Mouse (Mus musculus) hindbrain, embryonic 13.5 days (tissue): ENCODE data around the gene Eif5. TPM values are rescaled to one million over a fixed set of nuclear protein-coding genes. Genes with fewer than 3 reads are reported as not detected.

Experiments used
- ATAC-seq: fragments of 200-750 bp; cut with Nextera tagmentation; 2 replicates; pipeline ENCODE4 v1.8.0; 2017; ENCODE audit warnings: moderate TSS enrichment; ENCODE audit not compliant: low FRiP score
- H3K27ac ChIP-seq: fragments of 300-500 bp; sonication (generic); 2 replicates; pipeline ENCODE4 v1.5.1; 2015; ENCODE audit warnings: inconsistent platforms, mild to moderate bottlenecking, moderate library complexity
- H3K27me3 ChIP-seq: fragments of 300-500 bp; sonication (generic); 2 replicates; pipeline ENCODE4 v1.6.1; 2015; ENCODE audit warnings: mild to moderate bottlenecking, inconsistent platforms
- H3K36me3 ChIP-seq: fragments of 300-500 bp; sonication (generic); 2 replicates; pipeline ENCODE4 v1.6.1; 2015; ENCODE audit warnings: mild to moderate bottlenecking, inconsistent platforms
- H3K4me1 ChIP-seq: fragments of 300-500 bp; sonication (generic); replicated peaks from 2 replicates; pipeline ENCODE4 v1.6.1; 2015; ENCODE audit warnings: inconsistent platforms
- H3K4me2 ChIP-seq: fragments of 300-500 bp; sonication (generic); 2 replicates; pipeline ENCODE4 v1.6.1; 2015; ENCODE audit warnings: inconsistent platforms, mild to moderate bottlenecking, moderate library complexity
- H3K4me3 ChIP-seq: fragments of 300-500 bp; sonication (generic); 2 replicates; pipeline ENCODE4 v1.5.1; 2015; ENCODE audit warnings: mild to moderate bottlenecking, inconsistent platforms
- H3K9ac ChIP-seq: fragments of 300-500 bp; sonication (generic); 2 replicates; pipeline ENCODE4 v1.6.1; 2015; ENCODE audit warnings: mild to moderate bottlenecking, inconsistent platforms
- H3K9me3 ChIP-seq: fragments of 300-500 bp; sonication (generic); 2 replicates; pipeline ENCODE4 v1.6.1; 2016; ENCODE audit warnings: inconsistent platforms
- WGBS: fragments of 180-500 bp; shearing (Covaris S2); methylation state at CpG from one replicate; pipeline ENCODE4 v1.1.7; 2015; 5-methylcytosine and 5-hydroxymethylcytosine counted together
- polyA plus RNA-seq: library from polyadenylated mRNA; unstranded; fragments of >200 nt; fragmentation: Nextera tagmentation; extraction: Ambion mirVana; gene quantifications from 2 replicates; pipeline ENCODE4 v1.2.1, GENCODE M21; 2015

Gene Eif5
- polyA plus RNA-seq, 1 experiment from 2014 or later = 630 TPM

DNA sequence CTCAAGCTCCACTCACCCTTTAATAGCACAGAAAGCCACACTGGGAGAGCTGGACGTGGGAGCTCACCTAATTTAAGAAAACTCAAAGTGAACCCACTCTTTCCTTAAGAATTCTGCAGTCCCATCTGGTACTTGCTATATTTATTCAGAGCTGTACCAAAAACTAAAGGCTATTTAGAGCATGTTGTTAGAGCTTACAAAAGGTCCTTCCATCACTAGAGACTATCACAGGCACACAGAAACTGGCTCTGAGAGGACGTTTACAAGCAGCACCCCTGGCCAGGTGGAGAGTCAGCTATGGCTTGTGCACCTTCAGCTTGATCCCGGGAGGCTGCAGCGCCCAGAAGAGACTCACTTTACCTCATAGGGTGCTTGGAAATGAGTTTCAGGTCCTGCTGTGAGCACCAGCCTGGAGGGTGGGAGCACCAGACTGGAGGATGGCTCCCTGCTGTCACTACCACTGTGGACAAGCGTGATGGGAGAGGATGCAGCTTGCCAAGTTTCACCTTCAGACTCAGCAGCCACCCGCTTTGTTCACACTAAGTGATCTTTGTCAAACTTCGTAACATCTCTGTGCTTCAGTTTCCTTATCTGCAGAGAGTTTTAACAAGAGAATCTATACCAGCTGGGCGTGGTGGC, 10.1 kb upstream of the Eif5 start:
- Histone ChIP-seq H3K4me1 (no peaks in the 10 kb centered on the region), H3K4me2 (no peak overlapping the region), H3K9ac (no peak overlapping the region), H3K9me3 (no peaks in the 10 kb centered on the region), H3K27me3 (0 out of 2 replicates have a peak, but pooled peaks cover 2% of the 10 kb centered on the region), H3K36me3 (no peaks in the 10 kb centered on the region), H3K4me3 (no peak overlapping the region), H3K27ac (no peak overlapping the region)
- ATAC-seq = no peak
- WGBS = 66% methylated on average over 8 of the region's 8 CpGs

DNA sequence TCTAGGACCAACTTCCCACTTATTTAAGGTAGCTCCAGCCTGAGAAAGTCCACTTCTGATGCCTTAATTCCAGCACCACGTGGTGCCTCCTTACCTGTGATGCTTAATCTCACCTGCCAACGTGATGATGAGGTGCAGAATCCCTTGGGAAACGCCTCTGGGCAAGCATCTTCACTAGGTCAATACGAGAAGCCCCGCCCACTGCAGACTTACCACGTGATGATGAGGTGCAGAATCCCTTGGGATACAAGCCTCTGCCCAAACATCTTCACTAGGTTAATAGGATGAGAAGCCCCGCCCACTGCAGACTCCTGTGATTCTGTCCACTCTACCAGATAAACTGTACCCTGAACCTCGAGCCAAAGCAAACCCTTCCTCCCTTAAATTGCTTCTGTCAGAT, 8.6 kb upstream of the Eif5 start:
- no peak for ATAC-seq
- Histone ChIP-seq H3K27ac (no peak overlapping the region), H3K9me3 (no peaks in the 10 kb centered on the region), H3K27me3 (0 out of 2 replicates have a peak, but pooled peaks cover 2% of the 10 kb centered on the region), H3K4me2 (no peak overlapping the region), H3K36me3 (no peaks in the 10 kb centered on the region), H3K4me1 (no peaks in the 10 kb centered on the region), H3K9ac (no peak overlapping the region), H3K4me3 (no peak overlapping the region)
- 26% methylated on average over 8 of the region's 8 CpGs for WGBS

DNA sequence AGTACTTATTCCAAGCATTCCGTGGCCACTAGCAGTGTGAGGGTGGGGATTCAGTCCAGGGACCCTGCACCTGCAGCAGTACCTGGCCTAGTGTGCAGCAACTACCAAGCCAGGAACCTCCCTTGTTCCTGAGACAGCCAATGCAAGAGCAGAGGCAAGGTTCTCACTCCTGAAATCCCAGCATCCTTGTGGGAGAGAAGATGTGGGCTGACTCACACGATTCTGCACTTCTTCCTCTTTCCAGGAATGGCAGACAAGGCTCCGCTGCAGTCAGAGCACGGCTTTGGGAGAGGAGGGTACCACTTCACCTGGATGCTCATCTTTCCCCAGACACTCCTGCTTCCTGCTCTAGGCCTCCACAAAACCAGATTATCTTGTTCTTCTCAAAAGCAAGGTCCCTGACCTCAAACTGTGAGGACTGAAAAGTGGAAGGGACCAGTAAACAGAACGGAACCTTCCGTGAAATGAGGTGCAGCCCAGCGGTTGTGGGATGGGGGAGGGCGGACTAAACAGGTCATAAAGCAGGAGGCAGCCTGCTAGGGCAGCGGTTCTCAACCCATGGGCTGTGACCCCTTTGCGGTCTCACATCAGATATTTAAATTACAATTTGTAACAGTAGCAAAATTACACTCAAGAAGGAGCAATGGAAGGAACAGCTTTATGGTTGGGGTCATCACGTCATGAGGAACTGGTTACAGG, 4.6 kb upstream of the Eif5 start:
- Histone ChIP-seq H3K4me3 (no peak overlapping the region), H3K9me3 (no peaks in the 10 kb centered on the region), H3K27me3 (0 out of 2 replicates have a peak, but pooled peaks cover 2% of the 10 kb centered on the region), H3K36me3 (no peaks in the 10 kb centered on the region), H3K27ac (no peak overlapping the region), H3K9ac (0 out of 2 replicates have a peak overlapping the region, but pooled peaks have one; percentile 24), H3K4me1 (peaks cover 19% of the 10 kb centered on the region), H3K4me2 (no peak overlapping the region)
- WGBS = 70% methylated on average over 11 of the region's 11 CpGs
- ATAC-seq = no peak

DNA sequence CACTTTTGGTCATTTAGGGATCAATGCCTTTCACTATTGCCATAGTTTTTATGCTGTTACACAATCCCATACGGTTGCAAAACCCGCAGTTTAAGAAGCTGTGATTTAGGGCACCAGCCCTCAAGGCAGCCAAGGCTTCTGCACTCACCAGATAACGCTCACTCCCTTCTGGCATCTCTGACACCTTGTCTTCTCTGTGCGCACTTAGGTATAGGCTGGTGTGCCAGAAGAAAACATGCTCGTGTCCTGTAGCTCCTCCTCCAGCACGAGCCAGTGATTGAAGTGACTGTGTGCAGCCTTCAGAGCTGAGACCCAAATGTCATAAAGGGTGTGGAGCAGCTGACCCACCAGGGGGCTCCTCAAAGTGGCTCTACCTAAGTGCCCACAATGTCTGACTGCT, 2.5 kb upstream of the Eif5 start:
- H3K4me2 ChIP-seq = no peak overlapping the region
- H3K4me1 ChIP-seq = peaks cover 32% of the 10 kb centered on the region
- no peak overlapping the region for H3K4me3 ChIP-seq
- peaks cover 13% of the 10 kb centered on the region for H3K36me3 ChIP-seq
- H3K27me3 ChIP-seq = no peaks in the 10 kb centered on the region
- WGBS = 71% methylated on average over 6 of the region's 6 CpGs
- H3K9ac ChIP-seq = no peak overlapping the region
- no peaks in the 10 kb centered on the region for H3K9me3 ChIP-seq
- no peak overlapping the region for H3K27ac ChIP-seq
- ATAC-seq = no peak

DNA sequence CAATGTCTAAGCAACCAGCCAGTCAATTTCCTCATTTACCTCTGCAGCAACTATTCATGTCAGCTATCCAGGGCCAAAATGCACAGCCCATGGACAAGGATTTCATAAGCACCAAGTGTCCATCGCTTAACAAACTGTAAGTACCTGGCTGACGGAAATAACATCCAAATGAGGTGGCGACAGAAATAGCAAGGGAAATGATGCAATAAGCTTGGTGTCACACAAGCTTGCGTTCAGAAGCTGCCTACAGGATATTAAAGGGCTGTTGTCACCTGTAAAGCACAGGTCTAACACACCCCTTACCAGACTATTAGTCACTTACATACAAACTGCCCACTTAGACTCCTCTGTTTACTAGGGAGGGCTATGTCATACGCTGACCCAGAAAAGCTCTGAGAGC, 2.1 kb upstream of the Eif5 start:
- H3K9me3 ChIP-seq = no peaks in the 10 kb centered on the region
- ATAC-seq = no peak
- H3K4me2 ChIP-seq = no peak overlapping the region
- peaks cover 37% of the 10 kb centered on the region for H3K4me1 ChIP-seq
- 93% methylated on average over 5 of the region's 5 CpGs for WGBS
- no peaks in the 10 kb centered on the region for H3K27me3 ChIP-seq
- H3K9ac ChIP-seq = no peak overlapping the region
- H3K27ac ChIP-seq = no peak overlapping the region
- peaks cover 17% of the 10 kb centered on the region for H3K36me3 ChIP-seq
- no peak overlapping the region for H3K4me3 ChIP-seq

DNA sequence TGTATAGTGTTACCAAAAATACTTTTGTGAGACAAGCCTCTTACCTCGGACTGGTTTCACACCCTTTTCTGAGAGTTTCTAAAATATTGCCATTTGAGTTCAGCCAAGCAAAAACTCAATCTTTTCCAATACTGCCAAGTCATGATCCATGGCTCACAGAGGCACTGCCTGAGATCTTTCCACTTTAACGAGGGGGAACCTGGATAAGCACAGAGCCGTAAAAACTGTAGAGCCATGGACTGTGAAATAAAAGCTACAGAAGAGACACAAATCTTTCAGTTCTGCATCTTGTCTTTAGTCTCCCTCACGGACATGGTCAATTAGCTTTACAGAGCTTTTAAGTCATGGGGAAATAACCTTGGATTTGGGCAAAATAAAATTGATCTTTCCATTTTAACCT, 1.1 kb upstream of the Eif5 start:
- Histone ChIP-seq H3K36me3 (peaks cover 27% of the 10 kb centered on the region), H3K9me3 (no peaks in the 10 kb centered on the region), H3K4me3 (peak overlapping the region; percentile 96), H3K27me3 (no peaks in the 10 kb centered on the region), H3K27ac (peak overlapping the region; percentile 95), H3K4me2 (peak overlapping the region; percentile 67), H3K4me1 (peaks cover 43% of the 10 kb centered on the region), H3K9ac (peak overlapping the region; percentile 96)
- ATAC-seq = no peak
- whole genome bisulfite sequencing = 34% methylated on average over 4 of the region's 4 CpGs

DNA sequence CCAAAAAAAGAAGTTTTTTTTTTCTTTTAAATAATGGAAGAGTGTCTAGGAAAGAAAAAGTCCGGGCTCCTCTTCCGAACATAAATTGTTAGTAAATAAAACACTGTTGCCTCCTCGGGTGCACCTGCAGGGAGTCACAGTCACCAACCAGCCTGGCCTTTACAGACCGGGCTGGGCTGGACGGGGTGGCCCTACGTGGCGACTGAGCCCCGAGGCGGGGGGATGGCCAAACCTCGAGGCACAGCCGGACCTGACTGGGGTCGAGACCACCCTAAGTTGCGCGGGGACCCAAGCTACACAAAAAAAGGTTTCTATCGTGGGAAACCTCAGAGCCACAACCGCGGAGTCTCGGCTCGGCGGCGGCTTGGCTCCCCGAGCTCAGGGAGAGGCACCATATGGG, 475 bp upstream of the Eif5 start:
- H3K4me1 ChIP-seq = peaks cover 43% of the 10 kb centered on the region
- under 1% methylated on average over 22 of the region's 22 CpGs for WGBS
- peak overlapping the region; percentile 95 for H3K27ac ChIP-seq
- ATAC-seq = peak; percentile 57
- H3K4me2 ChIP-seq = peak overlapping the region; percentile 67
- peak overlapping the region; percentile 96 for H3K9ac ChIP-seq
- H3K4me3 ChIP-seq = peak overlapping the region; percentile 96
- no peaks in the 10 kb centered on the region for H3K27me3 ChIP-seq
- H3K9me3 ChIP-seq = no peaks in the 10 kb centered on the region
- H3K36me3 ChIP-seq = peaks cover 33% of the 10 kb centered on the region

DNA sequence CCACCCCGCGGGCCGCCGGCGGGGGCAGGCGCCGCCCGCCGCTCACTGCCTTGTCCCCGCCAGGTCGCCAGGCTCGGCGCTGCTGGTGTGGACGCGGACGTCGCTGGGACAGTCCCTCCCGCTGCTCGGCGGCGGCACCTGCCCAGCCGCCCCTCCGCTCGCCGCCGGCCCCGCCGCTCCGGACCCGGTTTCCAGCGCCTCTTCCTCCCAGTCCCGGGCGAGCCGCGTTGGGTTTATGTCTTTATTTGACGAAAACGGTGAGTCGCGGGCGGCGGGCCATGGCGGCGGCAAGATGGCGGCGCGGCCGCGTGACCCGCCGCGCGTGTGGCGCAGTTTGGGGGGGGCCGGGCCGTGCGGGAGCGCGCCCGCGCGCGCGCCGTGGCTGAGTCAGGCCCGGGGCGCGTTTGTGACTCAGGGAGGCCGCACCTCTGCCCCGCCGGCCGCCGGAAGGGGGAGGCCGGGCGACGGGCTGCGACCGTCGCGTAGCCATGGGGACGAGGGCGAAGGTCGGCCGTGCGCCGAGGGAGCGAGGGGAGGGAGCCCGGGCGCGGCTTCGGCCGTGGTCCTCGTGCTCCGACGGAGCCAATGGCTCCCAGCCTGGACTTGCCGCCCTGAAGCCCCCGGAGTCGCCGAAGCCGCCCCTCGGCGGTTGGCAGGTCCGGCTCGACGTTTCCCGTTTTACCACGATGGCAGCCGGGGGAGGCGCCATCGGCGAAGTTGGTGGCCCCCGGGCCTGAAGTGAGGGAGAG, 650 bp downstream of the Eif5 start:
- WGBS = under 1% methylated on average over 78 of the region's 111 CpGs
- no peaks in the 10 kb centered on the region for H3K9me3 ChIP-seq
- H3K9ac ChIP-seq = peak overlapping the region; percentile 95
- H3K4me1 ChIP-seq = peaks cover 43% of the 10 kb centered on the region
- no peaks in the 10 kb centered on the region for H3K27me3 ChIP-seq
- peak overlapping the region; percentile 76 for H3K4me2 ChIP-seq
- peaks cover 45% of the 10 kb centered on the region for H3K36me3 ChIP-seq
- peak overlapping the region; percentile 98 for H3K27ac ChIP-seq
- peak overlapping the region; percentile 96 for H3K4me3 ChIP-seq
- ATAC-seq = peak; percentile 52

DNA sequence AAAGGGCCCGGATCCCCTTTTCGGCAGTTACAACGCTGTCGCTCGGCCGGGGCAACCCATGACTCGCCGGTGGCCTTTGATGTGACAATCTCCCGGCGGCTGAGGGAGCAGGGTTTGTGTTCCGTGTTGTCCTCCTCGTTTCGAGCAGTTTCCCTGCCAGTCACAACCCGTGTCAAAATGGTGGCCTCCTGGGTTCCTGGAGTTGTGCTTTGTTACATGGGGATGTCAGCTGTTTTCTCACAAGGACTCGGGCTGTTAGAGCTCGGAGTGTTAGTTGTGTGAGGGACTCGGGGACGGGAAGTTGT, 1.2 kb downstream of the Eif5 start:
- no peak for ATAC-seq
- H3K4me1 ChIP-seq = peaks cover 43% of the 10 kb centered on the region
- 1% methylated on average over 18 of the region's 18 CpGs for WGBS
- H3K9me3 ChIP-seq = no peaks in the 10 kb centered on the region
- peak overlapping the region; percentile 76 for H3K4me2 ChIP-seq
- H3K27me3 ChIP-seq = no peaks in the 10 kb centered on the region
- H3K36me3 ChIP-seq = peaks cover 50% of the 10 kb centered on the region
- H3K9ac ChIP-seq = peak overlapping the region; percentile 95
- H3K27ac ChIP-seq = peak overlapping the region; percentile 98
- H3K4me3 ChIP-seq = peak overlapping the region; percentile 96

DNA sequence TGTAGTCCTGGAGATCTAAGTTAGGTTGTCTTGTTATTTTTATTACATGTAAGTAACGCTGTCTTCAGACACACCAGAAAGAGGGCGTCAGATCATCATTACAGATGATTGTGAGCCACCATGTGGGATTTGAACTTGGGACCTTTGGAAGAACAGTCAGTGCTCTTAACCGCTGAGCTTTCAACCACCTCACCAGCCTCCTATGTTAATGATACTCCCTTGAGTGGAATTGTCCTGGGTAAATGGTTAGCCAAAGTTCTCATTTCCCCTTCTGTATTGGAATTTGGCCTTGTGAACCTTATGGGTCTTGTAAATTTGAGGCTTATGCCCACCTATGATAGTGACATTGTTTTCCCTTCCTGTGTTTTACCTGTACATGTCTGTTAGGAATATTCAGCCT, 9.3 kb downstream of the Eif5 start:
- Histone ChIP-seq H3K27ac (no peak overlapping the region), H3K9ac (no peak overlapping the region), H3K4me3 (no peak overlapping the region), H3K36me3 (peaks cover 51% of the 10 kb centered on the region), H3K4me1 (no peaks in the 10 kb centered on the region), H3K4me2 (no peak overlapping the region), H3K27me3 (no peaks in the 10 kb centered on the region), H3K9me3 (no peaks in the 10 kb centered on the region)
- WGBS = 90% methylated on average over 3 of the region's 3 CpGs
- ATAC-seq = no peak

DNA sequence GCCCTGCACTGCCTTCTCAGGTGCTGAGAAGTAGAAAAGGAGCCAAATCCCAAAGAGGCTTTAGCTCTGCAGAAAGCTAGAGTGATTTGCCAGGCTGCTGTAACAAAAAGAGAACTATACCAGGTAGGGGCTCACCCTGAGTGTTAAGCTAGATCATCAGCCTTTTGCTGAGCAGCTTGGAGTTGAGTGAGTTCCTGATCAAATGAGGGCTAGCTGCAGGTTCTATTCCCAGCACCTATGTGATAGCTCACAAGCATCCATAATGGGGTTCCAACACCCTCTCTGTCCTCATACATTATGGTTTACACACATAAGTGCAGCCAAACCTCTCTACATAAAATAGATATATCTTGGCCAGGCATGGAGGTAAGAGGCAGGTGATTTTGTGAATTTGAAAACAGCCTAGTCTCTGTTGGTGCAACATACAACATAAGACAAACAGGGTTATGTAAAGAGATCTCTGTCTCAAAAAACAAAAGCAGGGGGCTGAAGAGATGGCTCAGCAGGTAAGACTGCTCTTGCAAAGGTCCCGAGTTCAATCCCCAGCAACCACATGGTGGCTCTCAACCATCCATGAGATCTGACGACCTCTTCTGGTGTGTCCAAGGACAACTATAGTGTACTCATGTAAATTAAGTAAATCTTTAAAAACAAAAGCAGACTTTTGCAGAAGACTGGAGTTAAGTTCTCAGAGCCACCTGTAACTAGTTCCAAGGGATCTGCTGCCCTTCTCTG, 10.9 kb downstream of the Eif5 start:
- Histone ChIP-seq H3K36me3 (peaks cover 35% of the 10 kb centered on the region), H3K27ac (no peak overlapping the region), H3K9me3 (no peaks in the 10 kb centered on the region), H3K9ac (no peak overlapping the region), H3K4me3 (no peak overlapping the region), H3K4me1 (no peaks in the 10 kb centered on the region), H3K4me2 (no peak overlapping the region), H3K27me3 (no peaks in the 10 kb centered on the region)
- WGBS = 59% methylated on average over 2 of the region's 2 CpGs
- ATAC-seq = no peak

DNA sequence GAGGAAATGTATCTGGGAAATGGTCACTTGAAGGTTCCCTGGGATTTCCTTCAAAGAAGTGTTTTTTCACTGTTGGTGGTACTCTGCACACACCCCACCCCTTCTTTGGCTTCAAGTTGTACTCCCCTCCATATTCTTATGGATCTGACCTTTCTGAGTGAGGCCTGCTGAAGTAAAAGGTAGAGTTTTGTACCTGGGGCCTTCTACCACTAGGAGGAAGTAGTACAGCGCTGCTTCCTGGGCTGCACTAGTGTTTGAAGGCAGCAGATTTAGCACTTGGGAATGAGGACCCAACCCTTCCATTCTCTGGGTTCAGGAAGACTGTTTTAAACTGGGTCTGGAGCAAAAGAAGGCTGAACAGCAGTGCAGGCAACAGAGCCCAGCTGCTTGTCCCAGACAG, 12.9 kb downstream of the Eif5 start:
- H3K9ac ChIP-seq = no peak overlapping the region
- WGBS = 54% methylated on average over 1 of the region's 1 CpGs
- ATAC-seq = no peak
- H3K27me3 ChIP-seq = no peaks in the 10 kb centered on the region
- H3K4me1 ChIP-seq = no peaks in the 10 kb centered on the region
- H3K36me3 ChIP-seq = peaks cover 20% of the 10 kb centered on the region
- no peak overlapping the region for H3K27ac ChIP-seq
- no peak overlapping the region for H3K4me2 ChIP-seq
- no peak overlapping the region for H3K4me3 ChIP-seq
- no peaks in the 10 kb centered on the region for H3K9me3 ChIP-seq
